Mouse (Mus musculus): ENCODE results near the gene Map3k14. TPM values are rescaled to one million over a fixed set of nuclear protein-coding genes. Genes with fewer than 3 reads are reported as not detected.

The Map3k14 gene
- total and polyA plus RNA-seq, 3 experiments = 3.0 to 3.7 (median 3.4) TPM

- 3% methylated on average over 30 of the region's 30 CpGs for WGBS
- intact Hi-C loops (cut with DNase I) = no loop called here
- Histone ChIP-seq H3K4me3 (peak overlapping the region; percentile 43), H3K27ac (peak overlapping the region; percentile 56), H3K36me3 (ENCODE audit: control insufficient read depth, insufficient read depth, low read length) (no peaks in the 10 kb centered on the region), H3K4me1 (ENCODE audit: control insufficient read depth, insufficient read depth, low read length) (peaks cover 1% of the 10 kb centered on the region; the same call in 1 of the 2 replicates), H3K9ac (ENCODE audit: low read depth, low read length) (peak overlapping the region; percentile 7; the same call in 1 of the 2 replicates), H3K79me2 (replicated peaks; ENCODE audit: control insufficient read depth, insufficient read depth, low read length) (no peaks in the 10 kb centered on the region), H3K27me3 (ENCODE audit: control insufficient read depth, insufficient read depth, low read length) (no peaks in the 10 kb centered on the region)
- peak; percentile 76 to 79 for DNase-seq
- TF ChIP-seq CTCF (IDR thresholded peaks at IDR 0.05) (no peak), EP300 (IDR thresholded peaks at IDR 0.05; ENCODE audit: insufficient read depth, low read depth, low read length) (no peak), POLR2A (IDR thresholded peaks at IDR 0.05; ENCODE audit: insufficient read depth, low read depth, low read length) (no peak)
Measured at GRCm38 (mm10) chr11:103311960-103312611, 44.8 kb upstream of the Map3k14 start.

DNA sequence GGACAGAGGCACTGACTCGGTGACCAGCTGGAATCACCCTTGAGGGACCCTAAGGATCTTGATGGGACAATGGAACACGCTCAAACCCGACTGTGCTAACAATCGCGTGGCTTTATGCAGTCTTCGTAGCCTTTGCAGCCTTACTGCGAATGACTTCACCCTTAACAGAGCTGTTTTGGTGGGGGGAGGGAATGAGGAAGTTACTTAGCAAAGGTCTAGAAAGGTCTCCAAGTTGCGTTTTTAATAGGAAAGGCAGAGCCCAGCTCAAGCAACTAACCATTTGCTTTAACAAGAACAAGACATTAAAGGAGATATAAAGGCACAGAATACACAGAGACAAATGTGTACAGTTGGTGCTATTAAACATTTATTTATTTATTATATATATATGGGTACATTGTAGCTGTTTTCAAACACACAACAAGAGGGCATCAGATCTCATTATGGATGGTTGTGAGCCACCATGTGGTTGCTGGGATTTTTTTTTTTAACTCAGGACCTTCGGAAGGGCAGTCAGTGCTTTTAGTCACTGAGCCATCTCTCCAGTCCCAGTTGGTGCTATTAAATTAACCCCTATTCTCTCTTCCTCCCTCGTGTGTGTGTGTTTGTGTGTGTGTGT is 42.8 kb upstream of the Map3k14 start:
- peaks cover 1% of the 10 kb centered on the region; the same call in 1 of the 2 replicates for H3K4me1 ChIP-seq (ENCODE audit: control insufficient read depth, insufficient read depth, low read length)
- no peaks in the 10 kb centered on the region for H3K27me3 ChIP-seq (ENCODE audit: control insufficient read depth, insufficient read depth, low read length)
- intact Hi-C loops (cut with DNase I) = no loop called here
- H3K79me2 ChIP-seq (replicated peaks; ENCODE audit: control insufficient read depth, insufficient read depth, low read length) = no peaks in the 10 kb centered on the region
- H3K4me3 ChIP-seq = no peak overlapping the region
- no peak overlapping the region for H3K9ac ChIP-seq (ENCODE audit: low read depth, low read length)
- H3K27ac ChIP-seq = no peak overlapping the region
- no peaks in the 10 kb centered on the region for H3K36me3 ChIP-seq (ENCODE audit: control insufficient read depth, insufficient read depth, low read length)
- WGBS = 62% methylated on average over 10 of the region's 10 CpGs
- no peak for TF ChIP-seq EP300 (IDR thresholded peaks at IDR 0.05; ENCODE audit: insufficient read depth, low read depth, low read length)
- TF ChIP-seq POLR2A (IDR thresholded peaks at IDR 0.05; ENCODE audit: insufficient read depth, low read depth, low read length) = no peak
- no peak for TF ChIP-seq CTCF (IDR thresholded peaks at IDR 0.05)
- no peak for DNase-seq

DNA sequence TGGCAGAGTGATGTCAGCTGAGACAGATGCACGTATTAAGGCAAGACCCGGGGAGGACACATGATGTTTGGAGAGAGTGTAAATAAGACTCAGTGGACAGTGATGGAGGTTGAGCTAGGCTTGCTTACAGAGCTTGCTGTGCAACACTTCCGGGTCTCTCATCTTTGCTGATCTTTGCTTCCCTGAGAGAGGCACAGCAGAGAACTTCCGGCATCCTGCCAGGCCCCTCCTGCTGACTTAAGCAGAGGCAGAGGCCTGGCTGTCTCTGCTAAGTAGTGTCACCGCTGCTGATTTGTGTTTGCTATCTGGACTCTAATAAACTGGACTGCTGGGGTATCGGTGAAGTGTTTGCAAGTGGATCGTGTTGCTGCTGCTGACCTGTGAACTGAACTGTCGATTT is 40.6 kb upstream of the Map3k14 start:
- Histone ChIP-seq H3K27ac (no peak overlapping the region), H3K4me3 (no peak overlapping the region), H3K4me1 (ENCODE audit: control insufficient read depth, insufficient read depth, low read length) (peaks cover 1% of the 10 kb centered on the region; the same call in 1 of the 2 replicates), H3K36me3 (ENCODE audit: control insufficient read depth, insufficient read depth, low read length) (no peaks in the 10 kb centered on the region), H3K79me2 (replicated peaks; ENCODE audit: control insufficient read depth, insufficient read depth, low read length) (no peaks in the 10 kb centered on the region), H3K27me3 (ENCODE audit: control insufficient read depth, insufficient read depth, low read length) (no peaks in the 10 kb centered on the region), H3K9ac (ENCODE audit: low read depth, low read length) (no peak overlapping the region)
- intact Hi-C loops (cut with DNase I) = no loop called here
- TF ChIP-seq CTCF (IDR thresholded peaks at IDR 0.05) = no peak
- 0 out of 2 replicates have a peak, but pooled peaks have one; percentile 23 for TF ChIP-seq POLR2A (IDR thresholded peaks at IDR 0.05; ENCODE audit: insufficient read depth, low read depth, low read length)
- WGBS = 44% methylated on average over 8 of the region's 8 CpGs
- DNase-seq = peak; percentile 68 to 77

- 82% methylated on average over 9 of the region's 9 CpGs for WGBS
- Histone ChIP-seq H3K9ac (ENCODE audit: low read depth, low read length) (no peak overlapping the region), H3K79me2 (replicated peaks; ENCODE audit: control insufficient read depth, insufficient read depth, low read length) (no peaks in the 10 kb centered on the region), H3K36me3 (ENCODE audit: control insufficient read depth, insufficient read depth, low read length) (no peaks in the 10 kb centered on the region), H3K27me3 (ENCODE audit: control insufficient read depth, insufficient read depth, low read length) (no peaks in the 10 kb centered on the region), H3K4me3 (no peak overlapping the region), H3K4me1 (ENCODE audit: control insufficient read depth, insufficient read depth, low read length) (no peaks in the 10 kb centered on the region; the same call in 1 of the 2 replicates), H3K27ac (no peak overlapping the region)
- DNase-seq = no peak
- TF ChIP-seq POLR2A (IDR thresholded peaks at IDR 0.05; ENCODE audit: insufficient read depth, low read depth, low read length) (no peak), CTCF (IDR thresholded peaks at IDR 0.05) (no peak), EP300 (IDR thresholded peaks at IDR 0.05; ENCODE audit: insufficient read depth, low read depth, low read length) (no peak)
- intact Hi-C loops (cut with DNase I) = no loop called here
Measured at GRCm38 (mm10) chr11:103304525-103304924, 37.3 kb upstream of the Map3k14 start.

DNA sequence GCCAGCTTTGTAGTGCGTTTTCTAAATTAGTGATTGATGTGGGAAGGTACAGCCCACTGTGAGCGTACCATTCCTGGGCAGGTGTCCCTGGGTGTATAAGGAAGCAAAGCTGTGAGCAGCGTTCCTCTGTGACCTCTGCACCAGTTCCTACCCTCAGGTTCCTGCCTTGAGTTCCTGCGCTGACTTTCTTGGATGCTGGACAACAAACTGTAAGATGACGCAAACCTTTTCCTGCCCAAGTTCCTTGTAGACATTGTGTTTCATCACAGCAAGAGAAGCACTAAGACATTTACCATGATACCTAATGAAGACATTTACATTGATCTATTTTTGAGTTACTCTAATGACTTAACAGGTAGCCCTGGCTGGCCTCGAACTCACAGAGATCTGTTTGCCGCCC is 27.5 kb upstream of the Map3k14 start:
- Histone ChIP-seq H3K4me3 (no peak overlapping the region), H3K4me1 (ENCODE audit: control insufficient read depth, insufficient read depth, low read length) (peaks cover 10% of the 10 kb centered on the region), H3K27ac (no peak overlapping the region), H3K9ac (ENCODE audit: low read depth, low read length) (no peak overlapping the region), H3K79me2 (replicated peaks; ENCODE audit: control insufficient read depth, insufficient read depth, low read length) (no peaks in the 10 kb centered on the region), H3K36me3 (ENCODE audit: control insufficient read depth, insufficient read depth, low read length) (no peaks in the 10 kb centered on the region), H3K27me3 (ENCODE audit: control insufficient read depth, insufficient read depth, low read length) (no peaks in the 10 kb centered on the region)
- no peak for TF ChIP-seq CTCF (IDR thresholded peaks at IDR 0.05)
- no peak for TF ChIP-seq POLR2A (IDR thresholded peaks at IDR 0.05; ENCODE audit: insufficient read depth, low read depth, low read length)
- TF ChIP-seq EP300 (IDR thresholded peaks at IDR 0.05; ENCODE audit: insufficient read depth, low read depth, low read length) = no peak
- DNase-seq = no peak
- intact Hi-C loops (cut with DNase I) = no loop called here
- 84% methylated on average over 7 of the region's 7 CpGs for WGBS

GRCm38 (mm10) chr11:103294066-103294465 is 26.8 kb upstream of the Map3k14 start:
- H3K27ac ChIP-seq = no peak overlapping the region; the same call in 1 of the 2 replicates
- intact Hi-C loops (cut with DNase I) = no loop called here
- TF ChIP-seq CTCF (IDR thresholded peaks at IDR 0.05) = no peak
- TF ChIP-seq EP300 (IDR thresholded peaks at IDR 0.05; ENCODE audit: insufficient read depth, low read depth, low read length) = no peak
- TF ChIP-seq POLR2A (IDR thresholded peaks at IDR 0.05; ENCODE audit: insufficient read depth, low read depth, low read length) = no peak
- peaks cover 10% of the 10 kb centered on the region for H3K4me1 ChIP-seq (ENCODE audit: control insufficient read depth, insufficient read depth, low read length)
- no peak overlapping the region for H3K9ac ChIP-seq (ENCODE audit: low read depth, low read length)
- no peaks in the 10 kb centered on the region for H3K79me2 ChIP-seq (replicated peaks; ENCODE audit: control insufficient read depth, insufficient read depth, low read length)
- peak; percentile 57 to 58 for DNase-seq
- no peak overlapping the region for H3K4me3 ChIP-seq
- WGBS = 83% methylated on average over 6 of the region's 6 CpGs
- no peaks in the 10 kb centered on the region for H3K27me3 ChIP-seq (ENCODE audit: control insufficient read depth, insufficient read depth, low read length)
- no peaks in the 10 kb centered on the region for H3K36me3 ChIP-seq (ENCODE audit: control insufficient read depth, insufficient read depth, low read length)
